Mouse (Mus musculus): ENCODE results near the gene Fcf1.

DNA sequence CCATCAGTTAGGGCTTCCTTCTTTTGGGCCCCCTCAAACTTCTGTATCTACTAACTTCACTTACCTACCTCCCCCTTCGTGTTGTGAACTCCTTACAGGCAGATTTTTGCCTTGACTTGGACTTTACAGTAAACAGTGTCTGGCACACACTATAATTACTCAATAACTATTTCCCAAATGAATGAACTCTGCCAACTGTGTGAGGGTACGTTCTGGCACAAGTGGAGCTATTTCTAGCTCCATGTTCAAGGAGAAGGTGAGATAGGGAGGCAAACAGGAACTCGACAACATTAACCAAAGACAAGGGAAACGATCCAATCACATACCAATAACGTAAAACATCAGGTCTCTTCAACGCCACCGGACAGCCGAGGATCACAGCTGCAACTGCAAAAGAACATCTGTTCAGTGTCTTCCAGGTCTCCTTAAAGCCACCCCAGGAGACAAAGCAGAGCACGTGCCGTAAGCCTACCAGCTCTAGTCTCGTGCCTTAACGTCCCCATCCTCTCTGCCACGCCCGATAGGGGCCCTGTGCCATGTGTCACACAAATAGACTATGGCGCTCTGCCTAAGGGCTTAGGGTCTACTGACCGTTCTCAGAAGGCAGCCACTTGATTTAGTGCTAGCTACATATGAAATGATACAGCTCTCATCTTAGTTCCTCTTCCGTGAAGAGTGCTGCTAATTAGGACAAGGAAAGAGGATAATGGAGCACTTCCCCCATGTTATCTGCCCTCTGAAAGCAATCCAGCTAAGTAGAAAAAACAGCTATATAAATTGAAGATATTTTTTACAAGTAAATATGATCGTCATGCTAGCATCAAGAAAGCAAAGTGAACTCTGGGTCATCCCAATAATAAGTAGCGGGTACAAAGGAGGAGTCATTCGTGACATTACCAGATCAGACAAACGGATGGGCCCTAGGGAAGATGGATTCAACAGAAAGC is 27.4 kb upstream of the Fcf1 start:
- TF ChIP-seq CTCF (IDR thresholded peaks at IDR 0.05; ENCODE audit: low read depth, low read length) (no peak), POLR2A (IDR thresholded peaks at IDR 0.05; ENCODE audit: insufficient read depth, low read length) (no peak), EP300 (IDR thresholded peaks at IDR 0.05; ENCODE audit: insufficient read depth, low read depth, low read length) (no peak)
